Comparison of ENCODE assay signal across 25 mouse cellular contexts in genomic region chr11:50699971-50700370, GRCm38 (mm10).
"Had no signal": no experiment of that assay in that cellular context is flagged by ENCODE, and none has a peak within 500 bp of the region (broad histone marks: within the 10 kb centered on the region; RNA-seq: fewer than 3 reads in every experiment).

No protein-coding gene starts in this region.

- H3K27ac ChIP-seq: heart, adult 2 months; heart, embryonic 13.5 days; heart, embryonic 15.5 days; hindbrain, embryonic 10.5 days; hindbrain, embryonic 12.5 days; hindbrain, embryonic 15.5 days; hindbrain, postnatal 0 days; kidney, embryonic 15.5 days; kidney, postnatal 0 days; limb, embryonic 13.5 days; limb, embryonic 15.5 days; liver, embryonic 12.5 days; liver, embryonic 14.5 days had no signal

- H3K27me3 ChIP-seq: heart, embryonic 13.5 days; heart, embryonic 15.5 days; hindbrain, embryonic 12.5 days; hindbrain, embryonic 15.5 days; kidney, embryonic 15.5 days; limb, embryonic 13.5 days; limb, embryonic 15.5 days; liver, embryonic 12.5 days had no signal

- H3K4me1 ChIP-seq: heart, embryonic 15.5 days; hindbrain, embryonic 10.5 days; hindbrain, embryonic 15.5 days; kidney, embryonic 15.5 days; limb, embryonic 13.5 days; limb, embryonic 15.5 days; liver, embryonic 12.5 days had no signal

- ATAC-seq: hindbrain, postnatal 0 days; intestine, embryonic 16.5 days; liver, embryonic 12.5 days had no signal

- H3K9ac ChIP-seq: heart, embryonic 13.5 days; heart, embryonic 15.5 days; hindbrain, embryonic 12.5 days; hindbrain, embryonic 15.5 days; kidney, embryonic 15.5 days; limb, embryonic 13.5 days; limb, embryonic 15.5 days; liver, embryonic 12.5 days; liver, embryonic 14.5 days had no signal

- H3K9me3 ChIP-seq: heart, embryonic 13.5 days; heart, embryonic 15.5 days; hindbrain, embryonic 10.5 days; hindbrain, embryonic 12.5 days; hindbrain, embryonic 15.5 days; kidney, embryonic 15.5 days; limb, embryonic 13.5 days; limb, embryonic 15.5 days; liver, embryonic 12.5 days had no signal

- H3K4me2 ChIP-seq: heart, embryonic 11.5 days; heart, embryonic 13.5 days; heart, embryonic 15.5 days; hindbrain, embryonic 12.5 days; hindbrain, embryonic 15.5 days; kidney, embryonic 15.5 days; limb, embryonic 13.5 days; limb, embryonic 15.5 days; liver, embryonic 12.5 days had no signal

- DNase-seq: heart, adult 11 months; heart, adult 2 months; heart, postnatal 4 days; kidney, adult 11 months; kidney, adult 2 months; kidney, adult 9 months; kidney, postnatal 14 days; kidney, postnatal 36 days; layer of hippocampus, adult 9-11 months; layer of hippocampus, postnatal 36 days; left cerebral cortex, postnatal 4 days had no signal

- H3K4me3 ChIP-seq: heart, adult 2 months; heart, embryonic 13.5 days; heart, embryonic 15.5 days; hindbrain, embryonic 10.5 days; hindbrain, embryonic 12.5 days; hindbrain, embryonic 15.5 days; kidney, embryonic 15.5 days; limb, embryonic 13.5 days; limb, embryonic 15.5 days; liver, embryonic 12.5 days had no signal

- H3K36me3 ChIP-seq: heart, embryonic 13.5 days; heart, embryonic 15.5 days; hindbrain, embryonic 10.5 days; hindbrain, embryonic 12.5 days; hindbrain, embryonic 15.5 days; kidney, embryonic 15.5 days; limb, embryonic 13.5 days; limb, embryonic 15.5 days; liver, embryonic 12.5 days had no signal
